Mouse (Mus musculus) heart, adult 8-10 months (tissue): ENCODE results near the gene Parvb. TPM values are rescaled to one million over a fixed set of nuclear protein-coding genes. Genes with fewer than 3 reads are reported as not detected.

ENCODE experiments used
- DNase-seq: peaks from one replicate; pipeline ENCODE4 v3.0.0; 2022; ENCODE audit warnings: low spot score
- total RNA-seq, 4 experiments: library from RNA; stranded (reverse); gene quantifications; 2 replicates each; pipeline ENCODE4 v1.2.4; 2022

Parvb gene
- total RNA-seq, result 100 to 1,000 TPM in 2 of 4 experiments, 10 to 100 TPM in 2; 78.8 to 113 (median 105) TPM

GRCm38 (mm10) chr15:84231721-84232561 lies at the start of gene Parvb:
Gene Parvb (plus strand): TSS chr15:84232043.
- DNase-seq, result peak; percentile 69

DNA sequence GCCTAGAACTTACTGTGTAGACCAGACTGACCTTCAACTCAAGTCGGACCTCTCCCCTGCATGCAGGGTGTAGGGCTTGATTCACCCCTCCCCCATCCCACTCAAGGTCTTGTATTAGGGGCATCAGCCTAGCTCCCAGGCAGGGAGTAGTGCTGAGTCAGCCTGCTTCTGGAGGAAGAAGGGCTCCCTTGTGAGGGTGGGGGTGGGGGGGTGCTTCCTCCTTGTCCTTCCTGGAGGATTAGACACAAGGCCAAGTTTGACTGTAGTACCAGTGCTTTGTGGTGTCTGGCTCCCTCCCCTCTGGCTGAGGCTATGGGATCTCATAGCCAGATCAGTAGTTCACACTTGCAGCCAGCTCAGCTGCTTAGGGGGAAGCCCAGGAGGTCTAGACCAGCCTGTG lies 47.9 kb upstream of the Parvb start:
- no peak for DNase-seq

- DNase-seq, result no peak
Measured at GRCm38 (mm10) chr15:84186196-84186595, 45.6 kb upstream of the Parvb start.

- DNase-seq, result no peak
Measured at GRCm38 (mm10) chr15:84188887-84189530, 42.8 kb upstream of the Parvb start.

DNA sequence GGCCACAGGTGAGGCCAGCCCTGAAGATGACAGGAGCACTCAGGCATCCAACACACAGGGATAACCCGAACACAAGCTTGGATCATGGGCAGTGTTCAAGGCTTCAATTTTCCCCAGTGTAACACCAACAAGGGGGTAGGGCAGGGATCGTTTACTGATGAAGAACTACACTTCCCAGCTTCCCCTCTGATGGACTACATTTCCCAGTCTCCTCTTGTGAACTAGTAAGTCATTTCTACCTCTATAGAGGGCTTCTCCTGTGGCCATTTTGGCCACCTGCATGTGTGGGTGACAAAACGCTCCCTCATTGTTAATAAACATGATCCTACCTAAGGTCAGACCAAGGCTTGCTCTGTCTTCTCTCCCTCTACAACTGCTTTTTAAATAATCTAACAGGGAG lies 42.0 kb upstream of the Parvb start:
- no peak for DNase-seq

DNA sequence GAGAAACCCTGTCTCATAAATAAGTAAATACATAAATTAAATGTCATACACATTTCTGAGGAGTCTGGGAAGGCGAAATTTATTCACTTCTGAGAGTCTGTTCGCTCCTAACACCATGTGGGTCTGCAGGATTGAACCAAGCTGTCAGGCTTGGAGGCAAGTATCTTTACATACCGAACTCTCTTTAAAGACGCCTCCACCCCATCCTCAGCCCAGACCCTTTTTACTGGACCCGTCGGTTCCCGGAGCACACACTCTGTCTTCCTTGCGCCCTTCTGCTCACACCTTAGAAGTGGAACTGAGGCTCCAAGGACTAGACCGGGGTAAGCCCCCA lies 40.2 kb upstream of the Parvb start:
- DNase-seq, result no peak

- peak; percentile 93 for DNase-seq
Measured at GRCm38 (mm10) chr15:84192058-84192791, 39.6 kb upstream of the Parvb start, which contains the start of gene Samm50. Gene Samm50 (plus strand): TSS chr15:84192241.

DNA sequence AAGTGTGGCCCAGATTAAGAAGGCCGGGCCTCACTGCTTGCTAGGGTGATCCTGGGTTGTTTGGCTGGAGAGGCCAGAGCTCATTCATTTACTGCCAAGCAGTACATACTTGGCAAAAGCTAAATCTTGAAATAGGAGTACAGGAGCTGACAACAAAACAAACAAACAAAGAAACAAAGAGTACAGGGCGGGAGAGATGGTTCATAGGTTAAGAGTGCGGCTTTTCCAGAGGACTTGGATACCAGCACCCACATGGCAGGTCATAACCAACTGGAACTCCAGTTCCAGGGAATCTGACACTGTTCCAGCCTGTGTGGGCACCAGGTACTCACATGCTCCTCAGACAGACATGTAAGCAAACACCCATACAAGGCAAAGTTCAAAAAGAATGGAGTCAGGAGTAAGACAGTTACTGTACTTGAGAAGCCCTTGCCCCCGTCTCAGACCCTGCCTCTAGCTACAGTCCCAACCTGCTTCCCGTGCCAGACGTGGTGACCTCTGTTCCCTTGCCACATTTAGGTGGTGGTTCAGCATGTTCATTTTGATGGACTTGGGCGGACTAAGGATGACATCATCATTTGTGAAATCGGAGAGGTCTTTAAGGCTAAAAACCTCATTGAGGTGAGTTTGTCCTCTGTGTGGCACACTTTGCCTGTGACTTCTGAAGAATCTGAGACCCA lies 35.2 kb upstream of the Parvb start:
- DNase-seq, result no peak

- no peak for DNase-seq
Measured at GRCm38 (mm10) chr15:84207327-84207726, 24.5 kb upstream of the Parvb start.

- DNase-seq, result no peak
Measured at GRCm38 (mm10) chr15:84209517-84210412, 22.1 kb upstream of the Parvb start.

- DNase-seq, result no peak
Measured at GRCm38 (mm10) chr15:84210461-84210860, 21.4 kb upstream of the Parvb start.

DNA sequence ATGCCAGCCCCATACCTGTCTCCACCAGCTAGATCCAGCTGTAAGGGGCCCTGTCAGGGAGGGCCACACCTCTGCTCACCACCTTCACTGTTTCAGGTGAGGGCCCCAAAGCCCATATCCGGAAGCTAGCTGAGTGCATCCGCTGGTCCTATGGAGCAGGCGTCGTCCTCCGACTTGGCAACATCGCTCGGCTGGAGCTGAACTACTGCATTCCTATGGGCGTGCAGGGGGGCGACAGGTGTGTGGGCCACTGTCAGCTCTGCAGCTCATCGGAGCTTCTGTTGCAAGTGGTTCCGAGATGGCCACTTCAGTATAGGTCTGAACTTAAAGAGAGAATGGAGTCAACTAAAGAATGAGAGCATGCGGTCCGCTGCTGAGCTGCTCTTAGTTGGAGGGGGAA lies 20.9 kb upstream of the Parvb start:
- no peak for DNase-seq

DNA sequence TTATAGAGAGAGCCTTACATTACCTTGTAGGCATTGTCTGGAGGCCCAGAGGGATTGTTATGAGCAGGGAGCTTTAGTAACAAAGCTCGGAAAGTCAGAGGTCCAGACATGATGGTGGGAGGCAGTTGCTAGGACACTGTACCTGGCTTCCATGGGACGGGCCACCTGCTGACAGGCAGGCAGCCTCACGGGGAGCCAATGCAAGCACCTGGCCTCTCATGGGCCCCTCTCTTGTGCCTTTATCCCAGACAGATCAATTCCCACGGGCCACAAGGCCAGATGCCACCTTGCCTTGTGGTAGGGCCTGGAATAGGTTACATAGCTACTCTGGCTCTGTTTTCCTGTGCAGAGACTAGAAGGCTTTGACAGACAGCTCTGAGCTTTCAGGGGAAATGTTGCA lies 20.3 kb upstream of the Parvb start:
- DNase-seq, result no peak

GRCm38 (mm10) chr15:84212031-84212755 lies 19.6 kb upstream of the Parvb start:
- peak; percentile 86 for DNase-seq

DNA sequence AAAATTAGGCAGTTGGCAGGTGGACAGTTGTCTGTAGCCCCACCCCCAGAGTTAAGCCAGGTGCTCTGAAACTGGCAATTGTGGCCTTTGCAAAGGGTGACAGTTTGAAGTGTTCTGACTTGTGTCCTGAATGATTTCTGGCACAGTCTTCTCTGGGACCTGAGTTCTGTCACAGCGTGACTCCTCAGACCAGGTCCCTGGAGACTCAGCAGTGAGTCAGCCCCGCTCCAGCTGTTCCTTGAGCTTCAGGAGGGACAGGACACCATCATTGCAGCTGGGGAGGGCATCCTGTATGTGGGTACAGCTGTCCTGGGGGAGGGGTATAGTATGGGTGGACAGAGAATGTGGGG lies 19.1 kb upstream of the Parvb start:
- DNase-seq, result peak; percentile 79

GRCm38 (mm10) chr15:84213162-84213739 lies 18.6 kb upstream of the Parvb start:
- DNase-seq, result no peak

DNA sequence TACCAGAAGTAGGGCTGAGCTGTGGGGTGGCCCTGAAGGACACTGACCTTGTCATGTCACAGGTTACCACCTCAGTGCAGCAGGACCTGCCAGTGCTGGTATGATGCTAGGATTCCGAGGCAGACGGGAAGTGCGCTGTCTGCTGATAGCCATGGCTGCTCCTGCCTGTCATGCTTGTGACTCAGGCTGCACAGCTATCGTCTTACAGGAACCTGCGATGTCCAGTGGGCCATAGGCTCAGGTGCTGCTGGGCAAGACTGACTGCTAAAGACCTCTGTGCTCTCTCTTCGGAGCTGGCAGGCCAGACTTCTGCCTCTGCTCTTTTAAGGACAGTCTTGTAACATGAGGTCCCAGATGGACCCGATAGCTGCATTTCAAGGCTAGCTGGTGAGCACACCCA lies 17.4 kb upstream of the Parvb start:
- no peak for DNase-seq

- no peak for DNase-seq
Measured at GRCm38 (mm10) chr15:84215273-84215672, 16.6 kb upstream of the Parvb start.

DNA sequence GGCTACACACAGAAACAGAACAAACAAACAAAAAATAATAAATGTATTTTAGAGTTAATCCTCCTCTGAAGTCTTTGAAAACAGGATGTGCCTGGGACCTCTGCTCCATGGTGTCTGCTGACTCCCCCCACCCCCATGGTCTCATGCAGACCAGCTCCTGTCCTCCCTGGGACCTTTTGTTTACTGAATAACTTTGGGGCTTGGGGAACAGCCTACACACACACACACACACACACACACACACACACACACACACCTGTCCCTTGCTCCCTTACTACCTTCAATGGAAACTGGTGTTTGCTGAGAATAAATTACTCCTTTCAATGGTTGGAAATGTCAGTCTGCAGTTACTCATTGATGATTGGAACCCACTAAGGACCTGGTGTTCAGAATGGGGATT lies 15.8 kb upstream of the Parvb start:
- DNase-seq, result no peak
